Mouse (Mus musculus) CD8-positive naive resting alpha-beta T cell, adult 57 days (primary cell): Measurements from ENCODE around the gene Tcf25. TPM values are rescaled to one million over a fixed set of nuclear protein-coding genes. Genes with fewer than 3 reads are reported as not detected.

ENCODE experiments used
- total RNA-seq: library from RNA; stranded (reverse); gene quantifications from one replicate; pipeline ENCODE4 v1.2.4, GENCODE M21; 2023

Tcf25 gene
- 206 TPM for total RNA-seq

GRCm38 (mm10) chr8:123373403-123374238 lies at the start of gene Tcf25:
Tcf25 (plus strand) TSS chr8:123373753.

GRCm38 (mm10) chr8:123332262-123333090 lies 41.1 kb upstream of the Tcf25 start, which contains the start of gene Spire2:
Spire2 (plus strand) TSS chr8:123332713.

GRCm38 (mm10) chr8:123406786-123407185 lies 33.2 kb downstream of the Tcf25 start, which contains the start of gene Mc1r:
Mc1r (plus strand) TSS chr8:123407107.

GRCm38 (mm10) chr8:123411246-123411645 lies 37.7 kb downstream of the Tcf25 start, which contains the start of gene Tubb3:
Tubb3 (plus strand) TSS chr8:123411424.

GRCm38 (mm10) chr8:123423441-123423840 lies 49.9 kb downstream of the Tcf25 start, which contains the start of gene Def8:
Def8 (plus strand) TSS chr8:123423527.

Other genes starting within 250 kb of the Tcf25 start
- not detected for gene Sult5a1, start 215.4 kb upstream of the Tcf25 start, total RNA-seq
- not detected for gene Dpep1, start 187.5 kb upstream of the Tcf25 start, total RNA-seq
- gene Chmp1a, start 161.0 kb upstream of the Tcf25 start, total RNA-seq = 62.4 TPM
- gene Spata33, start 160.9 kb upstream of the Tcf25 start, total RNA-seq = 0.28 TPM
- gene Cdk10, start 148.9 kb upstream of the Tcf25 start, total RNA-seq = 59.2 TPM
- gene Spata2l, start 137.5 kb upstream of the Tcf25 start, total RNA-seq = 8.7 TPM
- 29.9 TPM for gene Zfp276, start 119.6 kb upstream of the Tcf25 start, total RNA-seq
- 38.6 TPM for gene Vps9d1, start 119.4 kb upstream of the Tcf25 start, total RNA-seq
- gene Fanca, start 55.2 kb upstream of the Tcf25 start, total RNA-seq = 10.0 TPM
- gene Spire2, start 41.0 kb upstream of the Tcf25 start, total RNA-seq = not detected
- 0.18 TPM for gene Mc1r, start 33.4 kb downstream of the Tcf25 start, total RNA-seq
- gene Tubb3, start 37.7 kb downstream of the Tcf25 start, total RNA-seq = 2.0 TPM
- gene Def8, start 49.8 kb downstream of the Tcf25 start, total RNA-seq = 13.2 TPM
- gene Afg3l1, start 104.2 kb downstream of the Tcf25 start, total RNA-seq = 39.7 TPM
- gene Dbndd1, start 141.7 kb downstream of the Tcf25 start, total RNA-seq = not detected
- gene Gas8, start 145.1 kb downstream of the Tcf25 start, total RNA-seq = 2.8 TPM